Comparison of ENCODE assay signal across 9 mouse cellular contexts in genomic region chr11:103054798-103055197, GRCm38 (mm10). TPM values are rescaled to one million over a fixed set of nuclear protein-coding genes. Genes with fewer than 3 reads are reported as not detected.
A peak's percentile ranks its signal among the peaks of the same experiment; 100 is the strongest.
DNase-seq lines count a peak whose midpoint lies in the region; ATAC-seq and TF ChIP-seq lines count a peak whose summit lies in the region.
"Had no signal": no experiment of that assay in that cellular context is flagged by ENCODE, and none has a peak within 500 bp of the region (broad histone marks: within the 10 kb centered on the region; RNA-seq: fewer than 3 reads in every experiment).

No protein-coding gene starts in this region.

- peak; percentile 61; the same call in 1 of the 2 replicates for TF ChIP-seq CTCF in G1E (IDR thresholded peaks at IDR 0.05; ENCODE audit: low read depth, low read length)

- WGBS in heart, embryonic 10.5 days = 42% methylated on average over 6 of the region's 6 CpGs

- H3K36me3 ChIP-seq in heart, embryonic 10.5 days = peaks cover 90% of the 10 kb centered on the region
- H3K36me3 ChIP-seq in G1E (replicated peaks) = peaks cover 95% of the 10 kb centered on the region

- no peaks in the 10 kb centered on the region for H3K27me3 ChIP-seq in heart, embryonic 10.5 days (ENCODE audit: insufficient read depth, poor library complexity, severe bottlenecking)
- no peaks in the 10 kb centered on the region for H3K27me3 ChIP-seq in G1E (ENCODE audit: insufficient read depth, low read length)
- H3K27me3 ChIP-seq: embryonic facial prominence, embryonic 15.5 days had no signal

- peaks cover 11% of the 10 kb centered on the region; the same call in 1 of the 2 replicates for H3K4me1 ChIP-seq in heart, embryonic 10.5 days
- no peaks in the 10 kb centered on the region for H3K4me1 ChIP-seq in G1E (ENCODE audit: insufficient read depth, low read depth, low read length)

- H3K4me3 ChIP-seq in heart, embryonic 10.5 days = no peak overlapping the region
- no peak overlapping the region for H3K4me3 ChIP-seq in G1E (ENCODE audit: low read depth, low read length)
- H3K4me3 ChIP-seq: embryonic facial prominence, embryonic 15.5 days had no signal

- peak; percentile 75 to 90 for DNase-seq in heart, adult 18-20 months
- no peak for DNase-seq in heart, embryonic 10.5 days (ENCODE audit: low spot score)
- peak; percentile 53 for DNase-seq in G1E (ENCODE audit: low spot score)
- peak; percentile 87 to 91 for DNase-seq in cerebellum, postnatal 10 days
- peak; percentile 41 for DNase-seq in gastrocnemius, postnatal 25 days
- peak; percentile 80 to 86 for DNase-seq in layer of hippocampus, postnatal 10 days (ENCODE audit: low spot score in 2 of 2)
- DNase-seq in spleen, postnatal 14 days (ENCODE audit: low spot score in 2 of 2) = peak; percentile 33 to 67

- H3K27ac ChIP-seq in heart, embryonic 10.5 days = no peak overlapping the region
- H3K27ac ChIP-seq: embryonic facial prominence, embryonic 15.5 days had no signal

- no peaks in the 10 kb centered on the region for H3K9me3 ChIP-seq in heart, embryonic 10.5 days
- H3K9me3 ChIP-seq in G1E (replicated peaks) = no peaks in the 10 kb centered on the region
- H3K9me3 ChIP-seq: embryonic facial prominence, embryonic 15.5 days had no signal

- no peak for ATAC-seq in G1E (ENCODE audit: extremely low read depth, insufficient number of reproducible peaks, low FRiP score, poor library complexity, severe bottlenecking)
- ATAC-seq in megakaryocyte progenitor cell, adult 5-6 weeks (replicated peaks; ENCODE audit: poor library complexity) = peak; percentile 78

RNA-seq across cellular contexts. Expression of gene Dcakd, which starts 26.7 kb away (rescaled TPM):
- 10 to 100 TPM; 60.9 to 72.9 TPM for total RNA-seq in heart, adult 18-20 months (2021)
- polyA plus RNA-seq in heart, embryonic 10.5 days (2016; fragmentation: Nextera tagmentation; extraction: Ambion mirVana) = 113 and 137 TPM in 2 replicates
- total RNA-seq in G1E (2014; fragmentation: Nextera tagmentation) (87.1 and 95.3 TPM in 2 replicates), G1E (2017) (31.1 and 36.4 TPM in 2 replicates)
- polyA plus RNA-seq in G1E (2012) = 191 and 199 TPM in 2 replicates
- 10 to 100 TPM; 22.0 to 28.2 TPM for total RNA-seq in gastrocnemius, postnatal 25 days (2021)
- total RNA-seq in layer of hippocampus, postnatal 10 days (2021) = 100 to 1,000 TPM; 117 to 118 TPM
- 27.7 and 27.9 TPM in 2 replicates for total RNA-seq in megakaryocyte progenitor cell, adult 5-6 weeks (2015)
- 17.5 and 24.2 TPM in 2 replicates for total RNA-seq in megakaryocyte progenitor cell, adult 5-6 weeks (2017)

RNA-seq across cellular contexts. Expression of gene Nmt1, which starts 26.8 kb away (rescaled TPM):
- total RNA-seq in heart, adult 18-20 months (2021) = 10 to 100 TPM; 67.5 to 74.8 TPM
- 58.4 and 59.0 TPM in 2 replicates for polyA plus RNA-seq in heart, embryonic 10.5 days (2016; fragmentation: Nextera tagmentation; extraction: Ambion mirVana)
- total RNA-seq in G1E (2014; fragmentation: Nextera tagmentation) (54.2 and 83.8 TPM in 2 replicates), G1E (2017) (40.0 and 51.2 TPM in 2 replicates)
- 5.9 and 9.2 TPM in 2 replicates for polyA plus RNA-seq in G1E (2012)
- total RNA-seq in gastrocnemius, postnatal 25 days (2021) = 10 to 100 TPM; 35.6 to 36.7 TPM
- 10 to 100 TPM; 79.7 to 87.3 TPM for total RNA-seq in layer of hippocampus, postnatal 10 days (2021)
- 38.8 and 39.5 TPM in 2 replicates for total RNA-seq in megakaryocyte progenitor cell, adult 5-6 weeks (2015)
- 44.8 and 45.1 TPM in 2 replicates for total RNA-seq in megakaryocyte progenitor cell, adult 5-6 weeks (2017)

RNA-seq across cellular contexts. Expression of gene Plcd3, which starts 46.7 kb away (rescaled TPM):
- 10 to 100 TPM; 11.0 to 14.5 TPM for total RNA-seq in heart, adult 18-20 months (2021)
- polyA plus RNA-seq in heart, embryonic 10.5 days (2016; fragmentation: Nextera tagmentation; extraction: Ambion mirVana) = 3.6 and 4.8 TPM in 2 replicates
- total RNA-seq in G1E (2014; fragmentation: Nextera tagmentation) = not detected in 2 replicates
- 0.06 and 0.11 TPM in 2 replicates for total RNA-seq in G1E (2017)
- not detected in 2 replicates for polyA plus RNA-seq in G1E (2012)
- 1 to 10 TPM; 3.2 to 3.9 TPM for total RNA-seq in gastrocnemius, postnatal 25 days (2021)
- total RNA-seq in layer of hippocampus, postnatal 10 days (2021) = 10 to 100 TPM; 13.4 to 13.7 TPM
- total RNA-seq in megakaryocyte progenitor cell, adult 5-6 weeks (2015) = 0.17 TPM in 1 of 2 replicates, not detected in the other
- total RNA-seq in megakaryocyte progenitor cell, adult 5-6 weeks (2017) = not detected in 2 replicates

RNA-seq across cellular contexts. Expression of gene Acbd4, which starts 46.7 kb away (rescaled TPM):
- total RNA-seq in heart, adult 18-20 months (2021) = 10 to 100 TPM; 28.6 to 41.4 TPM
- 9.8 and 10.2 TPM in 2 replicates for polyA plus RNA-seq in heart, embryonic 10.5 days (2016; fragmentation: Nextera tagmentation; extraction: Ambion mirVana)
- 16.9 and 32.7 TPM in 2 replicates for total RNA-seq in G1E (2014; fragmentation: Nextera tagmentation)
- total RNA-seq in G1E (2017) = 11.9 and 19.2 TPM in 2 replicates
- polyA plus RNA-seq in G1E (2012) = 22.1 and 23.2 TPM in 2 replicates
- 10 to 100 TPM; 23.7 to 29.7 TPM for total RNA-seq in gastrocnemius, postnatal 25 days (2021)
- 10 to 100 TPM; 63.1 to 66.1 TPM for total RNA-seq in layer of hippocampus, postnatal 10 days (2021)
- 1.5 and 2.0 TPM in 2 replicates for total RNA-seq in megakaryocyte progenitor cell, adult 5-6 weeks (2015)
- 5.0 and 7.2 TPM in 2 replicates for total RNA-seq in megakaryocyte progenitor cell, adult 5-6 weeks (2017)
